Mouse (Mus musculus) kidney, embryonic 16.5 days (tissue): ENCODE measurements around the gene Prkcz. TPM values are rescaled to one million over a fixed set of nuclear protein-coding genes. Genes with fewer than 3 reads are reported as not detected.

Experiments
- ATAC-seq: fragments of 200-750 bp; cut with Nextera tagmentation; 2 replicates; pipeline ENCODE4 v1.8.0; 2017; ENCODE audit warnings: moderate TSS enrichment; ENCODE audit not compliant: low FRiP score, low TSS enrichment
- H3K27ac ChIP-seq: fragments of 300-500 bp; sonication (generic); 2 replicates; pipeline ENCODE4 v1.5.1; 2014; ENCODE audit warnings: low read length
- H3K27me3 ChIP-seq: fragments of 300-500 bp; sonication (generic); 2 replicates; pipeline ENCODE4 v1.6.1; 2014; ENCODE audit warnings: low read length, control low read depth, mixed read lengths; ENCODE audit not compliant: insufficient read depth
- H3K36me3 ChIP-seq: fragments of 300-500 bp; sonication (generic); 2 replicates; pipeline ENCODE4 v1.6.1; 2014; ENCODE audit warnings: low read length, control low read depth, mixed read lengths; ENCODE audit not compliant: insufficient read depth
- H3K4me1 ChIP-seq: fragments of 300-500 bp; sonication (generic); 2 replicates; pipeline ENCODE4 v1.6.1; 2014; ENCODE audit warnings: low read length, control low read depth, mixed read lengths; ENCODE audit not compliant: insufficient read depth
- H3K4me2 ChIP-seq: fragments of 300-500 bp; sonication (generic); replicated peaks from 2 replicates; pipeline ENCODE4 v1.6.1; 2014; ENCODE audit warnings: low read depth, low read length
- H3K4me3 ChIP-seq: fragments of 300-500 bp; sonication (generic); 2 replicates; pipeline ENCODE4 v1.5.1; 2014; ENCODE audit warnings: mild to moderate bottlenecking, low read length
- H3K9ac ChIP-seq: fragments of 300-500 bp; sonication (generic); replicated peaks from 2 replicates; pipeline ENCODE4 v1.6.1; 2014; ENCODE audit warnings: low read length
- H3K9me3 ChIP-seq: fragments of 300-500 bp; sonication (generic); 2 replicates; pipeline ENCODE4 v1.6.1; 2016; ENCODE audit warnings: low read length, control low read depth
- WGBS: fragments of 180-500 bp; shearing (Covaris S2); extraction: QIAGEN DNeasy Blood & Tissue Kit; methylation state at CpG from one replicate; pipeline ENCODE4 v1.1.7; 2014; 5-methylcytosine and 5-hydroxymethylcytosine counted together
- polyA plus RNA-seq: library from polyadenylated mRNA; unstranded; fragments of >200 nt; fragmentation: Nextera tagmentation; extraction: Ambion mirVana; gene quantifications from 2 replicates; pipeline ENCODE4 v1.2.1, GENCODE M21; 2015

Prkcz gene
- polyA plus RNA-seq, 1 experiment from 2014 or later, result 17.9 TPM

- Histone ChIP-seq H3K27me3 (no peaks in the 10 kb centered on the region), H3K4me3 (no peak overlapping the region), H3K4me2 (no peak overlapping the region), H3K27ac (no peak overlapping the region), H3K36me3 (no peaks in the 10 kb centered on the region), H3K9ac (no peak overlapping the region), H3K9me3 (no peaks in the 10 kb centered on the region), H3K4me1 (peaks cover 10% of the 10 kb centered on the region)
- 78% methylated on average over 4 of the region's 4 CpGs for WGBS
- no peak for ATAC-seq
Observed at GRCm38 (mm10) chr4:155227986-155228385, 133.2 kb downstream of the Prkcz start.

- Histone ChIP-seq H3K27ac (no peak overlapping the region), H3K9ac (no peak overlapping the region), H3K27me3 (no peaks in the 10 kb centered on the region), H3K4me3 (no peak overlapping the region), H3K36me3 (no peaks in the 10 kb centered on the region), H3K4me2 (no peak overlapping the region), H3K4me1 (peaks cover 13% of the 10 kb centered on the region), H3K9me3 (no peaks in the 10 kb centered on the region)
- no peak for ATAC-seq
- WGBS, result 72% methylated on average over 5 of the region's 5 CpGs
Observed at GRCm38 (mm10) chr4:155225918-155226317, 135.2 kb downstream of the Prkcz start.

GRCm38 (mm10) chr4:155223594-155224528 is 137.3 kb downstream of the Prkcz start:
- peak overlapping the region; percentile 97 for H3K4me2 ChIP-seq
- peak overlapping the region; percentile 43 for H3K4me3 ChIP-seq
- H3K27me3 ChIP-seq, result no peaks in the 10 kb centered on the region
- H3K36me3 ChIP-seq, result no peaks in the 10 kb centered on the region
- ATAC-seq, result no peak
- peak overlapping the region; percentile 88 for H3K9ac ChIP-seq
- H3K9me3 ChIP-seq, result no peaks in the 10 kb centered on the region
- peaks cover 29% of the 10 kb centered on the region for H3K4me1 ChIP-seq
- peak overlapping the region; percentile 93 for H3K27ac ChIP-seq
- 36% methylated on average over 20 of the region's 20 CpGs for WGBS

GRCm38 (mm10) chr4:155222841-155223593 is 138.1 kb downstream of the Prkcz start:
- peaks cover 38% of the 10 kb centered on the region for H3K4me1 ChIP-seq

GRCm38 (mm10) chr4:155222552-155222840 is 138.7 kb downstream of the Prkcz start, which contains the start of gene Ski:
Gene Ski, minus strand, starts transcription at chr4:155222592.
- H3K4me1 ChIP-seq, result peaks cover 43% of the 10 kb centered on the region
- WGBS, result 0% methylated on average over 21 of the region's 63 CpGs

More at GRCm38 (mm10) chr4:155222841-155223593, 138.1 kb downstream of the Prkcz start:
- peak overlapping the region; percentile 97 for H3K4me2 ChIP-seq
- peak overlapping the region; percentile 94 for H3K9ac ChIP-seq
- H3K27ac ChIP-seq, result peak overlapping the region; percentile 93
- no peaks in the 10 kb centered on the region for H3K36me3 ChIP-seq
- ATAC-seq, result peak; percentile 99
- H3K9me3 ChIP-seq, result no peaks in the 10 kb centered on the region
- H3K27me3 ChIP-seq, result no peaks in the 10 kb centered on the region
- peak overlapping the region; percentile 89 for H3K4me3 ChIP-seq
- WGBS, result under 1% methylated on average over 75 of the region's 116 CpGs

GRCm38 (mm10) chr4:155221599-155222551 is 139.3 kb downstream of the Prkcz start:
- Histone ChIP-seq H3K27ac (peak overlapping the region; percentile 78), H3K4me2 (peak overlapping the region; percentile 97), H3K27me3 (no peaks in the 10 kb centered on the region), H3K4me3 (peak overlapping the region; percentile 89), H3K4me1 (peaks cover 49% of the 10 kb centered on the region), H3K36me3 (no peaks in the 10 kb centered on the region), H3K9me3 (no peaks in the 10 kb centered on the region), H3K9ac (peak overlapping the region; percentile 94)
- ATAC-seq, result no peak
- under 1% methylated on average over 91 of the region's 93 CpGs for WGBS

More at GRCm38 (mm10) chr4:155222552-155222840, 138.7 kb downstream of the Prkcz start, which contains the start of gene Ski:
- ATAC-seq, result no peak
- Histone ChIP-seq H3K27ac (peak within 1 kb of the TSS; percentile 93), H3K4me2 (peak within 1 kb of the TSS; percentile 97), H3K27me3 (no peaks in the 10 kb centered on the region), H3K9ac (peak within 1 kb of the TSS; percentile 94), H3K9me3 (no peaks in the 10 kb centered on the region), H3K36me3 (no peaks in the 10 kb centered on the region), H3K4me3 (peak within 1 kb of the TSS; percentile 89)

- Histone ChIP-seq H3K9me3 (no peaks in the 10 kb centered on the region), H3K9ac (peak overlapping the region; percentile 94), H3K27ac (peak overlapping the region; percentile 78), H3K27me3 (no peaks in the 10 kb centered on the region), H3K4me1 (peaks cover 57% of the 10 kb centered on the region), H3K4me3 (peak overlapping the region; percentile 89), H3K36me3 (no peaks in the 10 kb centered on the region), H3K4me2 (peak overlapping the region; percentile 97)
- 1% methylated on average over 7 of the region's 7 CpGs for WGBS
- no peak for ATAC-seq
Observed at GRCm38 (mm10) chr4:155221106-155221505, 140.1 kb downstream of the Prkcz start.

GRCm38 (mm10) chr4:155220213-155221100 is 140.7 kb downstream of the Prkcz start:
- WGBS, result 3% methylated on average over 14 of the region's 14 CpGs
- Histone ChIP-seq H3K9me3 (no peaks in the 10 kb centered on the region), H3K4me1 (peaks cover 63% of the 10 kb centered on the region), H3K27ac (peak overlapping the region; percentile 78), H3K36me3 (no peaks in the 10 kb centered on the region), H3K9ac (peak overlapping the region; percentile 94), H3K27me3 (no peaks in the 10 kb centered on the region), H3K4me3 (peak overlapping the region; percentile 89), H3K4me2 (peak overlapping the region; percentile 97)
- no peak for ATAC-seq
